Mouse (Mus musculus) embryonic facial prominence, embryonic 14.5 days (tissue): ENCODE measurements around the gene Myo1d. TPM values are rescaled to one million over a fixed set of nuclear protein-coding genes. Genes with fewer than 3 reads are reported as not detected.
A peak's percentile ranks its signal among the peaks of the same experiment; 100 is the strongest.

Source experiments
- ATAC-seq: fragments of 200-750 bp; cut with Nextera tagmentation; 2 replicates; pipeline ENCODE4 v1.8.0; 2017; ENCODE audit warnings: low read depth, moderate number of reproducible peaks, moderate TSS enrichment
- DNase-seq: peaks from one replicate; pipeline ENCODE4 v3.0.0-alpha.2; 2015; ENCODE audit warnings: low spot score
- H3K27ac ChIP-seq: fragments of 300-500 bp; sonication (generic); replicated peaks from 2 replicates; pipeline ENCODE4 v1.5.1; 2014; ENCODE audit warnings: low read depth, mild to moderate bottlenecking, low read length, moderate library complexity
- H3K27me3 ChIP-seq: fragments of 300-500 bp; sonication (generic); replicated peaks from 2 replicates; pipeline ENCODE4 v1.6.1; 2014; ENCODE audit warnings: low read length; ENCODE audit not compliant: control insufficient read depth, insufficient read depth
- H3K36me3 ChIP-seq: fragments of 300-500 bp; sonication (generic); 2 replicates; pipeline ENCODE4 v1.6.1; 2014; ENCODE audit warnings: low read length, mixed read lengths; ENCODE audit not compliant: control insufficient read depth, insufficient read depth
- H3K4me1 ChIP-seq: fragments of 300-500 bp; sonication (generic); 2 replicates; pipeline ENCODE4 v1.6.1; 2014; ENCODE audit warnings: antibody characterized with exemption, low read length; ENCODE audit not compliant: control insufficient read depth, insufficient read depth
- H3K4me2 ChIP-seq: fragments of 300-500 bp; sonication (generic); 2 replicates; pipeline ENCODE4 v1.6.1; 2014; ENCODE audit warnings: low read depth, mild to moderate bottlenecking, low read length, moderate library complexity, mixed read lengths
- H3K4me3 ChIP-seq: fragments of 300-500 bp; sonication (generic); 2 replicates; pipeline ENCODE4 v1.5.1; 2014; ENCODE audit warnings: low read depth, mild to moderate bottlenecking, low read length
- H3K9ac ChIP-seq: fragments of 300-500 bp; sonication (generic); 2 replicates; pipeline ENCODE4 v1.6.1; 2014; ENCODE audit warnings: low read depth, mild to moderate bottlenecking, low read length, moderate library complexity, mixed read lengths
- H3K9me3 ChIP-seq: fragments of 300-500 bp; sonication (generic); 2 replicates; pipeline ENCODE4 v1.6.1; 2016; ENCODE audit warnings: low read length; ENCODE audit not compliant: control insufficient read depth
- WGBS: fragments of 180-500 bp; shearing (Covaris S2); extraction: QIAGEN DNeasy Blood & Tissue Kit; methylation state at CpG from one replicate; pipeline ENCODE4 v1.1.7; 2014; 5-methylcytosine and 5-hydroxymethylcytosine counted together
- polyA plus RNA-seq: library from polyadenylated mRNA; unstranded; fragments of >200 nt; fragmentation: Nextera tagmentation; extraction: Ambion mirVana; gene quantifications from 2 replicates; pipeline ENCODE4 v1.2.1, GENCODE M21; 2014

The Myo1d gene
- polyA plus RNA-seq, 1 experiment from 2014 or later = 10.7 TPM

- 21% methylated on average over 6 of the region's 6 CpGs for WGBS
- Histone ChIP-seq H3K4me2 (peak overlapping the region; percentile 86), H3K4me1 (peaks cover 14% of the 10 kb centered on the region), H3K36me3 (peaks cover 15% of the 10 kb centered on the region), H3K4me3 (peak overlapping the region; percentile 64), H3K27ac (peak overlapping the region; percentile 88), H3K9me3 (no peaks in the 10 kb centered on the region), H3K9ac (peak overlapping the region; percentile 85), H3K27me3 (no peaks in the 10 kb centered on the region)
- DNase-seq = no peak
- peak; percentile 7; the same call in 1 of the 2 replicates for ATAC-seq
Measured at GRCm38 (mm10) chr11:80809666-80809992, 29.8 kb upstream of the Myo1d start.

- no peak for DNase-seq
- Histone ChIP-seq H3K9ac (no peak overlapping the region), H3K4me3 (no peak overlapping the region), H3K27ac (no peak overlapping the region), H3K9me3 (no peaks in the 10 kb centered on the region), H3K4me1 (peaks cover 14% of the 10 kb centered on the region), H3K27me3 (no peaks in the 10 kb centered on the region), H3K36me3 (0 out of 2 replicates have a peak, but pooled peaks cover 5% of the 10 kb centered on the region), H3K4me2 (no peak overlapping the region)
- 69% methylated on average over 6 of the region's 6 CpGs for whole genome bisulfite sequencing
- no peak for ATAC-seq
Measured at GRCm38 (mm10) chr11:80808551-80809070, 28.8 kb upstream of the Myo1d start.

- no peaks in the 10 kb centered on the region for H3K36me3 ChIP-seq
- H3K4me2 ChIP-seq = no peak overlapping the region
- H3K27me3 ChIP-seq = no peaks in the 10 kb centered on the region
- peak; percentile 16 for DNase-seq
- H3K4me1 ChIP-seq = no peaks in the 10 kb centered on the region
- no peak for ATAC-seq
- no peak overlapping the region for H3K4me3 ChIP-seq
- WGBS = 43% methylated on average over 3 of the region's 3 CpGs
- H3K9me3 ChIP-seq = no peaks in the 10 kb centered on the region
- H3K9ac ChIP-seq = no peak overlapping the region
- no peak overlapping the region for H3K27ac ChIP-seq
Measured at GRCm38 (mm10) chr11:80802706-80803105, 22.9 kb upstream of the Myo1d start.

- no peaks in the 10 kb centered on the region for H3K36me3 ChIP-seq
- no peaks in the 10 kb centered on the region for H3K9me3 ChIP-seq
- H3K9ac ChIP-seq = no peak overlapping the region
- H3K27ac ChIP-seq = no peak overlapping the region
- DNase-seq = no peak
- no peaks in the 10 kb centered on the region for H3K4me1 ChIP-seq
- no peak for ATAC-seq
- WGBS = 50% methylated on average over 3 of the region's 3 CpGs
- no peaks in the 10 kb centered on the region for H3K27me3 ChIP-seq
- no peak overlapping the region for H3K4me3 ChIP-seq
- H3K4me2 ChIP-seq = no peak overlapping the region
Measured at GRCm38 (mm10) chr11:80799979-80800378, 20.2 kb upstream of the Myo1d start.

GRCm38 (mm10) chr11:80795431-80795830 is 15.6 kb upstream of the Myo1d start:
- Histone ChIP-seq H3K36me3 (no peaks in the 10 kb centered on the region), H3K27ac (no peak overlapping the region), H3K4me1 (no peaks in the 10 kb centered on the region), H3K9me3 (no peaks in the 10 kb centered on the region), H3K9ac (no peak overlapping the region), H3K4me2 (no peak overlapping the region), H3K27me3 (no peaks in the 10 kb centered on the region), H3K4me3 (no peak overlapping the region)
- DNase-seq = peak; percentile 36
- no peak for ATAC-seq
- WGBS = 59% methylated on average over 8 of the region's 8 CpGs

- Histone ChIP-seq H3K27ac (no peak overlapping the region), H3K9ac (no peak overlapping the region), H3K27me3 (no peaks in the 10 kb centered on the region), H3K4me2 (no peak overlapping the region), H3K4me1 (no peaks in the 10 kb centered on the region), H3K36me3 (no peaks in the 10 kb centered on the region), H3K4me3 (no peak overlapping the region), H3K9me3 (no peaks in the 10 kb centered on the region)
- WGBS = 98% methylated on average over 4 of the region's 4 CpGs
- DNase-seq (no peak), ATAC-seq (no peak)
Measured at GRCm38 (mm10) chr11:80794290-80794689, 14.5 kb upstream of the Myo1d start.

- no peak overlapping the region for H3K4me3 ChIP-seq
- 84% methylated on average over 4 of the region's 4 CpGs for WGBS
Measured at GRCm38 (mm10) chr11:80793386-80793785, 13.6 kb upstream of the Myo1d start.

GRCm38 (mm10) chr11:80791677-80792432 is 12.0 kb upstream of the Myo1d start:
- H3K9me3 ChIP-seq = no peaks in the 10 kb centered on the region
- 0 out of 2 replicates have a peak, but pooled peaks have one; percentile 37 for ATAC-seq
- no peaks in the 10 kb centered on the region for H3K4me1 ChIP-seq
- H3K27me3 ChIP-seq = no peaks in the 10 kb centered on the region
- H3K4me2 ChIP-seq = no peak overlapping the region
- no peak for DNase-seq
- H3K27ac ChIP-seq = no peak overlapping the region
- H3K4me3 ChIP-seq = no peak overlapping the region
- WGBS = 57% methylated on average over 3 of the region's 3 CpGs
- H3K9ac ChIP-seq = no peak overlapping the region
- no peaks in the 10 kb centered on the region for H3K36me3 ChIP-seq

More at GRCm38 (mm10) chr11:80793386-80793785, 13.6 kb upstream of the Myo1d start:
- no peak overlapping the region for H3K9ac ChIP-seq
- H3K4me1 ChIP-seq = no peaks in the 10 kb centered on the region
- H3K36me3 ChIP-seq = no peaks in the 10 kb centered on the region
- DNase-seq (no peak), ATAC-seq (no peak)
- no peaks in the 10 kb centered on the region for H3K9me3 ChIP-seq
- no peak overlapping the region for H3K4me2 ChIP-seq
- no peak overlapping the region for H3K27ac ChIP-seq
- H3K27me3 ChIP-seq = no peaks in the 10 kb centered on the region

- no peaks in the 10 kb centered on the region for H3K4me1 ChIP-seq
- no peak overlapping the region for H3K4me3 ChIP-seq
- no peak overlapping the region for H3K9ac ChIP-seq
- H3K9me3 ChIP-seq = no peaks in the 10 kb centered on the region
- H3K27me3 ChIP-seq = no peaks in the 10 kb centered on the region
- WGBS = 83% methylated on average over 3 of the region's 3 CpGs
- no peak overlapping the region for H3K4me2 ChIP-seq
- no peak for DNase-seq
- no peak overlapping the region for H3K27ac ChIP-seq
- no peaks in the 10 kb centered on the region for H3K36me3 ChIP-seq
- ATAC-seq = no peak
Measured at GRCm38 (mm10) chr11:80790413-80790812, 10.6 kb upstream of the Myo1d start.
